Mouse (Mus musculus) lung, embryonic 16.5 days (tissue): ENCODE data around the gene Pde4a. TPM values are rescaled to one million over a fixed set of nuclear protein-coding genes. Genes with fewer than 3 reads are reported as not detected.

Experiments used
- ATAC-seq: fragments of 200-750 bp; cut with Nextera tagmentation; 2 replicates; pipeline ENCODE4 v1.8.0; 2017; ENCODE audit warnings: low read depth, mild to moderate bottlenecking, moderate library complexity
- H3K27ac ChIP-seq: fragments of 300-500 bp; sonication (generic); 2 replicates; pipeline ENCODE4 v1.5.1; 2014; ENCODE audit warnings: mild to moderate bottlenecking, control low read depth, low read length
- H3K27me3 ChIP-seq: fragments of 300-500 bp; sonication (generic); 2 replicates; pipeline ENCODE4 v1.6.1; 2014; ENCODE audit warnings: low read depth, low read length, mixed read lengths; ENCODE audit not compliant: control insufficient read depth, insufficient read depth
- H3K36me3 ChIP-seq: fragments of 300-500 bp; sonication (generic); 2 replicates; pipeline ENCODE4 v1.6.1; 2014; ENCODE audit warnings: low read length; ENCODE audit not compliant: control insufficient read depth, insufficient read depth
- H3K4me1 ChIP-seq: fragments of 300-500 bp; sonication (generic); replicated peaks from 2 replicates; pipeline ENCODE4 v1.6.1; 2014; ENCODE audit warnings: low read length, mixed read lengths; ENCODE audit not compliant: control insufficient read depth, insufficient read depth
- H3K4me2 ChIP-seq: fragments of 300-500 bp; sonication (generic); 2 replicates; pipeline ENCODE4 v1.6.1; 2014; ENCODE audit warnings: low read depth, low read length, control low read depth
- H3K4me3 ChIP-seq: fragments of 300-500 bp; sonication (generic); 2 replicates; pipeline ENCODE4 v1.5.1; 2014; ENCODE audit warnings: mild to moderate bottlenecking, low read length, control low read depth
- H3K9ac ChIP-seq: fragments of 300-500 bp; sonication (generic); 2 replicates; pipeline ENCODE4 v1.6.1; 2014; ENCODE audit warnings: low read length, control low read depth
- H3K9me3 ChIP-seq: fragments of 300-500 bp; sonication (generic); 2 replicates; pipeline ENCODE4 v1.6.1; 2016; ENCODE audit warnings: low read length; ENCODE audit not compliant: control insufficient read depth
- WGBS: fragments of 180-500 bp; shearing (Covaris S2); extraction: QIAGEN DNeasy Blood & Tissue Kit; methylation state at CpG from one replicate; pipeline ENCODE4 v1.1.7; 2014; 5-methylcytosine and 5-hydroxymethylcytosine counted together
- polyA plus RNA-seq: library from polyadenylated mRNA; unstranded; fragments of >200 nt; fragmentation: Nextera tagmentation; extraction: Ambion mirVana; gene quantifications from 2 replicates; pipeline ENCODE4 v1.2.1, GENCODE M21; 2015

The Pde4a gene
- polyA plus RNA-seq, 1 experiment from 2014 or later: 11.0 TPM

DNA sequence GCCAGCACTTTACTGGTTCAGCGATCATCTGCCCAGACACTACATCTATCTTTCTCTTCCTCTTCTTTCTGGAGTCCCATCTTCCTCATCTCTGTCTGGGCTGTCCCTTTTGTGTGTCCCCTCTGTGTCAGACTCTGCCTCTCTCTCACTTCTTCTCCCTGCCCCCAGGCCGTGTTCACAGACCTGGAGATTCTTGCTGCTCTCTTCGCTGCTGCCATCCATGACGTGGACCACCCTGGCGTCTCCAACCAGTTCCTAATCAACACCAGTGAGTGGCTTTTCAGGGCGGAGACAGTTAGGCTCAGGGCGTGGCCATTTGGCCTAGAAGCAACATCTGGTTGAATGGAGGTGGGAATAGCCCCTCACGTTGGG lies 38.6 kb downstream of the Pde4a start:
- H3K27ac ChIP-seq: no peak overlapping the region
- H3K4me3 ChIP-seq: no peak overlapping the region
- ATAC-seq: no peak
- 34% methylated on average over 8 of the region's 8 CpGs for WGBS
- no peak overlapping the region for H3K9ac ChIP-seq
- H3K27me3 ChIP-seq: no peaks in the 10 kb centered on the region
- peaks cover 2% of the 10 kb centered on the region; the same call in 1 of the 2 replicates for H3K36me3 ChIP-seq
- no peaks in the 10 kb centered on the region for H3K9me3 ChIP-seq
- H3K4me1 ChIP-seq: peaks cover 6% of the 10 kb centered on the region
- no peak overlapping the region; the same call in 1 of the 2 replicates for H3K4me2 ChIP-seq

DNA sequence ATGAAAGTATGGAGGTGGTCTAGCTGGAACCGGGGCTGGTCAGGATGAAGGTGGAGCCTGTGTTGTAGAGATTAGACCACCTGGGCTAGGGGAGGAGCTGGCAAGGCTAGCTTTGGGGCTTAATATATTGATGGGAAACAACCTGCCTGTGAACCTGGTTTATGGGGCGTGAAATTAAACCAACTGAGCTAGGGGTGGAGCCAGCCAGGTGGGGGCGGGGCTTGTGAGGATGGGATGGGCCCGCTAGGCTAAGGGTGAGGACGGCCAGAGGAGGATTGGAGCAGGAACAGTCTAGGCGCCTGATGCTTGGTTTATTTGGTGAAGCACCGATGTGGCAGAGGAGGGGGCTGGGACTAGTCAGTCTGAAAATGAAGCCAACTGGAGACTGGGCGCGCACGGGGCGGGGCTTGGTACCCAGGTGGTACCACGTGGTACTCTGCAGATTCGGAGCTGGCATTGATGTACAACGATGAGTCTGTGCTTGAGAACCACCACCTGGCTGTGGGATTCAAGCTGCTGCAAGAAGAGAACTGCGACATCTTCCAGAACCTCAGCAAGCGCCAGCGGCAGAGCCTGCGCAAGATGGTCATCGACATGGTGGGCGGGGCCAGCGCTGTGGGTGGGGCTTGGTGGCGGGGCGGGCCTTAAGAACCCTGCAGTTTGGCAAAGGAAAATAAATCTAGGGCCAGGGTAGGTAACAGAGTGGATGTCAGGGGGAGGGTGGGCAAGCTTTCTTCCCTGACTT lies 39.2 kb downstream of the Pde4a start:
- WGBS: 5% methylated on average over 23 of the region's 23 CpGs
- peak; percentile 59; the same call in 1 of the 2 replicates for ATAC-seq
- no peaks in the 10 kb centered on the region for H3K27me3 ChIP-seq
- H3K27ac ChIP-seq: no peak overlapping the region
- peak overlapping the region; percentile 46 for H3K4me3 ChIP-seq
- H3K9ac ChIP-seq: 0 out of 2 replicates have a peak overlapping the region, but pooled peaks have one; percentile 41
- H3K4me1 ChIP-seq: peaks cover 6% of the 10 kb centered on the region
- peaks cover 2% of the 10 kb centered on the region; the same call in 1 of the 2 replicates for H3K36me3 ChIP-seq
- H3K4me2 ChIP-seq: peak overlapping the region; percentile 66
- H3K9me3 ChIP-seq: no peaks in the 10 kb centered on the region

DNA sequence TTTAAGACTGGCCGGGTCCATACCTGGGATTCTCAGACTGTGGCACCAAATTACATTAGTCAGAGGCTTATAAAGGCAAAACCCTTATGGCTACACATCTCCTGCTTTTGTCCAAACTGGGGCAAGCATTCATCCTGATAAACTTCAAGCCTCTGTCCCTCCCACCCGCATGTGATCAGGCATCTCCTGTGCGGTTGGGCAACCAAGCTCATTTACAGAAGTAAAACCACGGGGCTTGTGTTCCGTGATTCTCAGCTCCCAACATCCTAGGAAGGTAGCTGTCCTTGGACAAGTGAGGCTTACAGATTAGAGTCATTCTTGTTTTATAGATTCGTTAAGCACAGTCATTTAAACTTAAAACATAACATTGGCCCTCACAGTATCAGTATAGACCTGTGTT lies 41.3 kb downstream of the Pde4a start:
- Histone ChIP-seq H3K36me3 (no peaks in the 10 kb centered on the region), H3K27ac (no peak overlapping the region), H3K27me3 (no peaks in the 10 kb centered on the region), H3K4me1 (peaks cover 6% of the 10 kb centered on the region), H3K4me2 (no peak overlapping the region), H3K4me3 (no peak overlapping the region), H3K9ac (no peak overlapping the region), H3K9me3 (no peaks in the 10 kb centered on the region)
- WGBS: 80% methylated on average over 6 of the region's 6 CpGs
- no peak for ATAC-seq

DNA sequence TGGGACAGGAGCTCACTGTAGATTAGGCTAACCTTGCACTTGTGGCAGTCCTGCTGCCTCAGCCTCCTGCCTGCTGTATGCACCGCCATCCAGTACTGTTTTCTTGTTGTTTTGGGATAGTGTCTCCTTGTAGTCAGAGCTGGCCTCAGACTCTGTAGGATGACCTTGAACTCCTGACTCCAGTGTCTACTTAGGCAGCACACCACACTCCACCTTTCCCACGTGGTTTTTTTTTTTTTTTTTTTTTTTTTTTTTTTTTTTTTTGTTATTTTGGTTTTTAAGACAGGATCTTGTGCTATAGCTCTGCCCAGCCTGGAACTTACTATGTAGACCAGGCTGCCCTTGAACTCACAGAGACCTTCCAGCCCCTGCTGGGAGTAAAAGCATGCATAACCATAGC lies 43.1 kb downstream of the Pde4a start:
- H3K27ac ChIP-seq: no peak overlapping the region
- H3K9ac ChIP-seq: no peak overlapping the region
- no peak overlapping the region for H3K4me3 ChIP-seq
- H3K9me3 ChIP-seq: no peaks in the 10 kb centered on the region
- WGBS: 67% methylated on average over 2 of the region's 2 CpGs
- H3K4me2 ChIP-seq: no peak overlapping the region
- peaks cover 6% of the 10 kb centered on the region for H3K4me1 ChIP-seq
- no peak for ATAC-seq
- H3K27me3 ChIP-seq: no peaks in the 10 kb centered on the region
- H3K36me3 ChIP-seq: no peaks in the 10 kb centered on the region

DNA sequence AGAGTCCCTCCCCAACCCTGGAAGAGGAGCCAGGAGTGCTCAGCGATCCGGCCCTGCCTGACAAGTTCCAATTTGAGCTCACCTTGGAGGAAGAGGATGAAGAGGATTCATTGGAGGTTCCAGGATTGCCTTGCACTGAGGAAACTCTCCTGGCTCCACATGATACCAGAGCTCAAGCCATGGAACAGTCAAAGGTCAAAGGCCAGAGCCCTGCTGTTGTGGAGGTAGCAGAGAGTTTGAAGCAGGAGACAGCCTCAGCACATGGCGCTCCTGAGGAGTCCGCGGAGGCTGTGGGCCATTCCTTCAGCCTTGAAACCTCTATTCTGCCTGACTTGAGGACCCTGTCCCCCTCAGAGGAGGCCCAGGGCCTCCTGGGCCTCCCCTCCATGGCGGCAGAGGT lies 45.3 kb downstream of the Pde4a start:
- no peaks in the 10 kb centered on the region for H3K27me3 ChIP-seq
- no peaks in the 10 kb centered on the region for H3K36me3 ChIP-seq
- H3K27ac ChIP-seq: no peak overlapping the region
- no peak overlapping the region for H3K4me3 ChIP-seq
- H3K9me3 ChIP-seq: no peaks in the 10 kb centered on the region
- H3K4me1 ChIP-seq: no peaks in the 10 kb centered on the region
- ATAC-seq: no peak
- no peak overlapping the region for H3K4me2 ChIP-seq
- 77% methylated on average over 6 of the region's 6 CpGs for WGBS
- no peak overlapping the region for H3K9ac ChIP-seq

DNA sequence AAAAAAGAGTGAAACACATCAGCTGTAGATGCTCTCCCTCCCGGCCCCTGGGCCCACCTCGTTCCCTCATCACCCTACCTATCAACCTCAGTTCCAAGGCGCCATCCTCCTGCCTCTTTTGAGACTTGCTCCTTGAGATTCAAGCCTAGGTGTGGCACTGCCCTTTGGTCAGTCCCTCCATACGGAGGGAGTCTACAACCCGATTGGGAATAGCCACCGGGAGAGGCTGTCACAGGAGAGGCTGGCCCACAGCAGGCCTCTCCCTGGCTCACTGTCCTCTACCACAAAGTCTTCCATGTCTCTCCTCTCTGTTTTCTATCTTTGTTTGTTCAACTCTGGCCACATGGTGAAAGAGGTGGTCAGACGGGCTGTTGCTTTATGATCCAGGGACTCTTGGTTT lies 46.1 kb downstream of the Pde4a start:
- H3K4me1 ChIP-seq: no peaks in the 10 kb centered on the region
- no peaks in the 10 kb centered on the region for H3K36me3 ChIP-seq
- WGBS: 75% methylated on average over 7 of the region's 7 CpGs
- H3K27ac ChIP-seq: no peak overlapping the region
- no peaks in the 10 kb centered on the region for H3K27me3 ChIP-seq
- no peaks in the 10 kb centered on the region for H3K9me3 ChIP-seq
- H3K4me2 ChIP-seq: no peak overlapping the region
- no peak overlapping the region for H3K9ac ChIP-seq
- no peak for ATAC-seq
- no peak overlapping the region for H3K4me3 ChIP-seq

DNA sequence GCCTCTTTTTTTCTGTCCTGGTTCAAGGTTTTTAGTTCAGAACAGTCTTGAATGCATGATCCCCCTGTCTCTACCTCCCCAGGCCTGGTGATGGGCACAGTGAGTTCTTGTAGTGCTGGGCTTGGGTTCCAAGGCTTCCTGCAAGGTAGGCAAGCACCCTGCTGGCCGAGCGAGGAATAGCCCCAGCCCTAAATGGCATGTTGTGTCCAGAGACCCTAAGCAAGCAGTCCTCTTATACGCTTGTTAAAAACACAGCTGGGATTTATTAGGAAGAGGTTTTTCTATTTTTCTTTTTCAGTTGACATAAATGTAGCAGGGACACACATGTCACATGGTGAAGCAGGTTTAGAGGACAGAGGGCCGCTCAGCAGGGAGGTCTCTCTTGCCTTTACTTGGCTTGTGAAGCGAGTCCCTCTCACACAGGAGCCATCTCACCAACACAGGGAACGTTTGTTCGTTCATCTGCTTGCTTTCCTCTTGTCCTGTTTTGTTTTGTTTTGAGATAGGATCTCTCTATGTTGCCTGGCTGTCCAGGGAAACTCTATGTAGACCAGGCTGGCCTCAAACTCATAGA lies 48.2 kb downstream of the Pde4a start:
- no peak overlapping the region for H3K27ac ChIP-seq
- no peak overlapping the region for H3K9ac ChIP-seq
- 40% methylated on average over 7 of the region's 7 CpGs for WGBS
- no peaks in the 10 kb centered on the region for H3K36me3 ChIP-seq
- H3K9me3 ChIP-seq: no peaks in the 10 kb centered on the region
- H3K4me2 ChIP-seq: no peak overlapping the region
- no peaks in the 10 kb centered on the region for H3K27me3 ChIP-seq
- no peak overlapping the region for H3K4me3 ChIP-seq
- no peaks in the 10 kb centered on the region for H3K4me1 ChIP-seq
- no peak for ATAC-seq

DNA sequence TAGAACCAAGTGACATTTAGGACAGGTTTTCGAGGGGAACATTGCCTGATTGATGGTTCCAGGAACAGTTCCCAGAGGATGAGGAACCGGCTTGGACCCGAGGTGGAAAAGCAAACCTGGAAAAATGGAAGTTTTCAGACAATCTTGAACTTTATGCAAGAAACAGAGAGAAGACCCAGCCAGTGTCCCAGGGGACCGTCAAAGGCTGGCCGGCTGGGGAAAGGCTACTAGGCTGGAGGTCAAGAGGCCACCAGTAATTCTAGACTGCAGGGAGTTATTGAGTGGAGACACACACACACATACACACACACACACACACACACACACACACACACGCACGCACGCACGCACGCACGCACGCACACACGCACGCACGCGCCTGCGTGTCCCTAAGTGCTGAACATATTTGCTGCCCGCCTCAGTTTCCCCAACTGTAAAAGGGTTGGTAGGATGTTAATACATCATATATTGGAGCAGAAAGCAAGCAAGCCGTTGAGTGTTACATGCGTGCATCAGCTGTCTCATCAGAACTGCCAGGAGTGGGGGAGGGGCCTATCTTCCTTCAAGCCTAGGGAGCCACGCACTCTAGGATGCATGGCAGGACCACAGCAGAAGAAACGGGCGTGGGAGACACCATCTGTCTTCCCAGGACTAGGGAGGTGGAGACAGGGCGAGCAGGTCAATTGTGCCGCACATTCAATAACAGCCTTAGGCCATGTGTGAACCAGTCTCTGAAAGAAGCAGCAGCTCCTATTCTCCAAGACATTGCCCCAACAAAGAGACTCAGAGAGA lies 50.7 kb downstream of the Pde4a start:
- 59% methylated on average over 25 of the region's 25 CpGs for WGBS
- no peak overlapping the region for H3K9ac ChIP-seq
- H3K4me2 ChIP-seq: no peak overlapping the region
- no peak overlapping the region for H3K4me3 ChIP-seq
- peaks cover 4% of the 10 kb centered on the region; the same call in 1 of the 2 replicates for H3K4me1 ChIP-seq
- H3K27ac ChIP-seq: no peak overlapping the region
- H3K9me3 ChIP-seq: no peaks in the 10 kb centered on the region
- no peaks in the 10 kb centered on the region for H3K36me3 ChIP-seq
- no peak for ATAC-seq
- no peaks in the 10 kb centered on the region for H3K27me3 ChIP-seq

DNA sequence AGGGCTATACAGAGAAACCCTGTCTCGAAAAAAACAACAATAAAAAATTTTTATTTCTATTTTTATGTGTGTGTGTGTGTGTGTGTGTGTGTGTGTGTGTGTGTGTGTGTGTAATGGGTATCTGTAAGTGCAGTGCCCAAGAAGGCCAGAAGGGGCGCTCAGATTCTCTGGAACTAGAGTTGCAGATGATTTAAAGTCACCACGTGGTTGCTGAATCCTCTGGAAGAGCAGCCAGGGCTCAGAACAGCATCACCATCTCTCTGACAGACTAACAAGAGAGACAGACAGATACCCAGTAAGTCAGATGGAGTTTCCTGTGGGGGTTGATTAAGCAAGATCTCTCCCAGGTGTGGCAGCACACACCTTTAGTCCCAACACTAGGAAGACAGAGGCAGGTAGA lies 54.3 kb downstream of the Pde4a start:
- no peak overlapping the region for H3K27ac ChIP-seq
- H3K36me3 ChIP-seq: no peaks in the 10 kb centered on the region
- H3K4me3 ChIP-seq: no peak overlapping the region
- H3K4me1 ChIP-seq: peaks cover 4% of the 10 kb centered on the region; the same call in 1 of the 2 replicates
- no peaks in the 10 kb centered on the region for H3K9me3 ChIP-seq
- H3K4me2 ChIP-seq: no peak overlapping the region
- no peak for ATAC-seq
- H3K9ac ChIP-seq: no peak overlapping the region
- WGBS: 42% methylated on average over 3 of the region's 3 CpGs
- no peaks in the 10 kb centered on the region for H3K27me3 ChIP-seq
